Mouse (Mus musculus): ENCODE data around the gene Tmem117.

The Tmem117 gene

DNA sequence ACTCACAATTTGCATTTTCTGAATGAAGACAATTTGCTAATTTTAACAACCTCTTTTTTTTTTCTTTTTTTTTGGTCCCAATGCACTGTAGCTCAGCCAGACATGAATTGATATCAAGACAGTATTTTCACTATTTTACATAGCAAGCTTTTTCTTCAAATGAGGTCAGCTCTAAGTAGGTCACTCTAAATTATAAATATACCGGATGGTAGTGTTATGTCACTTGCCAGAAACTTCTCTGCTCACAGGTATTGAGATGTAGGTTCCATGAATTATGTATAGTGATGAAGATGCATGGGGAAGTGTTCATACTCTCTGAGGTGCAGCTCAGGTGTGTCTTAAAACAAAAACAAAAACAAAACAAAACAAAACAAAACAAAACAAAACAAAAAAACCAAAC lies 264.2 kb downstream of the Tmem117 start:
- DNase-seq (ENCODE audit: low read depth, low spot score): no peak

DNA sequence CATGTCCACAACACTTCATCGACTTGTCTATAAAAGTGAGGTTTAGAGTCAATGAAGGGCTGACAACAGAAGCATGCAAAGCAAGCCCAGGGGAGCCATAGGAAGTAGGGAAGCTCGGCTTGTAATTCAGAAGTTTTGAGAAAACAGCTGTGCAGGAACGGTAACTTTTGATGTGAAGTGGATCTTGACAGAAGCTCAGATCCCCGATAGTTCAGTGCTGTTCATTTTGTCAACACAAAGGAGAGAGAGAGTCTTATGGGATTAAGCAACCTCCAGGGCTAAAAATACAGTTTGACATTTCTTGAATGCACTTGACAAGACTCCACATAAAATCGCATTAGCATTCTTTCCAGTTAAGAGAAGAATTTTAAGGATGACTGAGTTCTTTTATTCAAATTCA lies 265.1 kb downstream of the Tmem117 start:
- DNase-seq (ENCODE audit: low read depth, low spot score): peak; percentile 16

DNA sequence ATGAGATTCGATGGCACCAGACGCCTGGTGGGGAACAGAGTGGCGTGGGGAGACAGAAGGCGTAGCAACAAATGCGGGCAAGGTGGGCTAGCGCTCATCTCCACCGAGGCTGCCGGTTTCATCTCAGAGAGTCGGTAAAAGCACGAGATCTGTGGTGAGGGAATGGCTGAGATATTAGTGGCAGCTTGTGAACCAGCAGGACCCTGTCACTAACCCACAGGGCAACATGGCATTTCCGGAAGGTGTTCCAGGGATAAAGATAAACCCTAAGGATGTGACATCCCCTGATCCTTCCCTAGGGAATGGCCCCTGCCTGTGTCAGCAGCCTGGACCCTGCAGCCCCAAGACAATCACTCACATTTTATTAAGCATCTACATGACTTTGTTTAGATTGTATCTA lies 266.6 kb downstream of the Tmem117 start:
- DNase-seq (ENCODE audit: low read depth, low spot score): no peak

DNA sequence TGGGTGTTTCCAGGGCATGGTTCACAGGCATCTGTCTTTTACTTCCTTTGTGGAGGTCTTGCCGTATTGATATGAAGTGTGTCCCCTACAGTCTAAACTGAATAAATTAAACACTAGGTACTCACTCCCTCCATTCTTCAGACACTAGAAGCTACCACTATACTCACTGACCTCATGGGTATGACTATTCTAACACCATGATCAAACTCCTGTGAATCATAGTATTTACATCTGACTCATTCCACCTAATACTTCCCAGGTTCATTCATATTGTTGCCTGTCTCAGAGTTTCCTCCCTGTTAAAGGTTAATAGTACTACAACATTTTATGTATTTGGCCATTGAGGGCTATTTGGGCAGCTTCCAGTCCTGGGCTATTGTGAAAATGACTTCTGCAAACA lies 274.2 kb downstream of the Tmem117 start:
- DNase-seq (ENCODE audit: low read depth, low spot score): no peak

DNA sequence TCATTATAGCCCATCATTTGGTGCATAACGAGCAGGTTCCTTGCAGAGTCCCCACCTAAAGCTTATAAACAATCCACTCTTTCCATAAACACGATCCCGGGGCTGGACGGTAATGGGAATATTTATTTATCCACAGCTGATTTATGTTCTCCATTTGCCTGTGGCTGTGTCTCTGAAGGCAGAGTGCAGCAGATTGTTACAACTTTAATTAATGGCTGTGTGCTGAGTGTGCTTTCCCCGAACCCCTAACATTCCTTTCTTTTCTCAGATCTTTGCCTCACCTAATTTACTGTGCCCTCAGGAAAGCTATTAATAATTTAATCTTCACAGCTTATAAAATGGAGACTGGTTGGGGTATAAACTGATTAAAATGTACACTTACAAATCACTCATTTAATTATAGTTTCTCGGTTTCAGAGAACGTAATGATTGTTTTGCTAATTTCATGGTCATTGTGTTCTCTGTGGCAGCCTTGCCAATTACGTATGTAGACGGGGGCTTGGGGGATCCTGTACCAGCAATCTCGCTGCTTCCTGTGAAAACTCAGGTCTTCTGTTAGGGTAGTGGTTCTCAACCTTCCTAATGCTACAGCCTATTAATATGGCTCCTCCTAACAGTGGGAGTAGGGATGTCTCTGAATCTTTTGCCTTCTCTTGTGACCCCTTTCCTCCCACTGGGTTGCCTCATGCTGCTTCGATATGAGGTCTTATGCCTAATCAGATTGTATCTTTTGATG lies 275.8 kb downstream of the Tmem117 start:
- no peak for DNase-seq (ENCODE audit: low read depth, low spot score)

DNA sequence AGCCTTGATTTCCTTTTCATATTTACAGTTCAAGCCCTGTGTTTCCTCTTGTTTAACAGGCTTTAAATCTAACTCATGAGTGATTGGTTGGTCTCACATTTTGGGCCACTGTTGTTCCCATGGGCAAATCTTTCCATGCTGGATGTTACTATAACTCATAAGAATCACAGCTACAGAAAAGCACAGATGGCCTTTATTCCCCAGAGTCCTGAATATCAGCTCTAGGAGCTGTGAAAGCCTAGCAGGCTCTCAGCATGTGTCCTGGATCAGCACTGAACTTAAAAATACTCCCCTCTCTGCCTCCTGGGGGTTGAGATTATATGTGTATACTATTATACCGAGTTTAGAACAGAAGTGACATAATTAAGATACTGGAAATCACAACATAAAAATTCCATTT lies 292.6 kb downstream of the Tmem117 start:
- no peak for DNase-seq (ENCODE audit: low read depth, low spot score)

DNA sequence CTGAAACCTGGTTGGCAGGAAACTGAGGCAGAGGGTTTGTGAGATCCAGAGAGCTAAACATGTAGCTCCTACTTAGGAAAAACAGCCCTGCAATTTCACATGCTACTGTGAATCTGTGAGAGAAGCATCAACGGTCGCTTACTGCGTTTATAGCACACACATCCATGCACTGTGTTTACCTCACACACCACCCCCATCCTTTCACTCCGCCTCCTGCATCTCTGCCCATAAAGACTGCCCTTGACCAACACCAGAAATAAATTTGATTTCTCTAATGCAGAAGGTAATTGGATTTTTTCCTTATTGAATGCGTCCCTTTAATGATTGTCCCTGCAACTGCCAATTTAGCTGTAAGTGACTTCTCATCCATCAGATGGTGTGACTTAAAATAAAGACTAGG lies 299.0 kb downstream of the Tmem117 start:
- no peak for DNase-seq (ENCODE audit: low read depth, low spot score)

DNA sequence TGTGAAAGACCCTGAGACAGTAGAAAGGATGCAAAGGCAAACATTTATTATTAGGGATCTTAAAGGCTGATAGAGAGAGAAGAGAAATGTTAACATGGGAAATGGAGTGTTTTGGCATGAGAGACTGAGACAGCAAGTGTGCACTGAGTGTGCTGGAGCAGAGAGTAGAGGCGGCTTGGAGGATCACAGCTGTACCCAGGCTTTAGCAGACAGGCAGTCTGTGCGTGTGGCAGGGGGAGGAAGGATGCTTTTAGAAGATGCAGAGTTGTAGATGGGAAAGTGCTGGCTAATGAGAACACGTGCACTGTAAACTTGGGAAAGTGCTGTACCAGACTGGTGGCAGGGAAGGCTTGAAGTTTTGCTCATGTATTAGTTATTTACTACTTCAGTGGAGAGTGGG lies 301.7 kb downstream of the Tmem117 start:
- DNase-seq (ENCODE audit: low read depth, low spot score): peak; percentile 55

DNA sequence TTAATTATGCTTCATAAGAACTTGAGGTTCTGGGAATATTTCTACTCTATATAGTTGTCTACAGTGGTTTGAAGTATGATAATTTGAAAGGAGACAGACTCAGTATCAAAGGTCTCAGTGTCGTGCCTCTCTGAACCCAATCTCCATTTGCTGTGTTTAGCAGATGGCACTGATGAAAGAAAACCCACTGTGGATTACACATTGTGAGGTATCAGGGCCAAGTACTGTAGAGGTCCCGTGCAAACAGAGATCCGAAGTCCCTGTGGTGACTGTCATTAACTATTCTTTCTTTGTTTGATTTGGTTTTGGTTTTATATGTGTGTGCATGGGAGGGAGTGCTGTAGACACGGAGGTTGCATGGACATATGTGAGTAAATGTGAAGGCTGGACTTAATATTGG lies 304.0 kb downstream of the Tmem117 start:
- no peak for DNase-seq (ENCODE audit: low read depth, low spot score)

DNA sequence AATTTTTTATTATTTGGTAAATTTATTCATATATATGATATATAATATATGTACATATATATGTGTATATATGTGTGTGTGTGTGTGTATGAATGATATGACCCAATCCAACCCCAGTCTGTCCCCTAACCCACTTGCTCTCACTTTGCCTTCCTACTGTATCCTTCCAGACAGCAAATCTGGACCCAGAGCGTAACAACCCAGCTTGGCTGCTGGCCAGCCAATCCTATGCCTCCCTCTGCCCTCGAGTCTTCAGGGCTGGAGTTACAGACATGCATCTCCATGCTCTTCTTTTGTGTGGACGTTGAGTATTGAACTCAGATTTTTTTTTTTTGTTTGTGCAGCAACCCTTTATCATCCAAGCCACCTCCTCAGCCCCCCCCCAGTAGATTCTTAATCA lies 304.4 kb downstream of the Tmem117 start:
- no peak for DNase-seq (ENCODE audit: low read depth, low spot score)

DNA sequence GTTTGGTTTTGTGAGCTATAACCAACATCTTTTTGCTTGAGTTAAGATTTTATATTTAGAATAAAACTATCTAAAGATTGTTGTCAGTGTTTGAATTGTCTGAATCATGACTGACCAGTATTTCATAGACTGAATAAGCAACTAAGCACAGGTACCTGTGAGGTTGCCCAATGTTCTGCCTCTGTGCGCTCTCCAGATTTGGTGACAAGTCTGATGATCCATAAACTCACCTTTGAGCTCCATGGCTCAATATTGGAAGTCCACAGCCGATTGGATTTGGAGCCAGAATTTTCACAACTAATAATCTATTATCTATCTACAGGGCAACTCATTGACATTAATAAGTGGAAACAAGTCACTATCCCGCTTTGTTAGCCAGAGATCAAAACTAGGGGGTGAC lies 312.9 kb downstream of the Tmem117 start:
- DNase-seq (ENCODE audit: low read depth, low spot score): no peak

DNA sequence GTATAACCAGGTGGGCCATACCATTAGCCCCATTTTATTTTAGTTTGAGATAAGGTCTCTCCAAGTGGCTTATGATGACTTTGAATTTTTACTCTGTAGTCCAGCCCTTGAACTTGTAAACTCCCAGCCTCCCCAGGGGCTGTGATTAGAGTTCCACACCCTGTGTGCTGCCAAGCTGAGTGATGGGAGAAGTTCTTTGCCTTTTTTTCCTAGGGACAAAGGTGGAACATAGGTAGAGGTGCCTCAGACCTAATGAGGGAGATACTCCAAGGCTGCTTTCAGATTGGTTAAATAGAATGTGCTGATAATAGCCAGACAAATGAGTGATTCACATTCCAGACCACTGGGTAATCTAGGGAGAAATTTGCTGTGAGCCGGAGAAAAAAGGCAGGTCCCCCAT lies 313.4 kb downstream of the Tmem117 start:
- no peak for DNase-seq (ENCODE audit: low read depth, low spot score)

DNA sequence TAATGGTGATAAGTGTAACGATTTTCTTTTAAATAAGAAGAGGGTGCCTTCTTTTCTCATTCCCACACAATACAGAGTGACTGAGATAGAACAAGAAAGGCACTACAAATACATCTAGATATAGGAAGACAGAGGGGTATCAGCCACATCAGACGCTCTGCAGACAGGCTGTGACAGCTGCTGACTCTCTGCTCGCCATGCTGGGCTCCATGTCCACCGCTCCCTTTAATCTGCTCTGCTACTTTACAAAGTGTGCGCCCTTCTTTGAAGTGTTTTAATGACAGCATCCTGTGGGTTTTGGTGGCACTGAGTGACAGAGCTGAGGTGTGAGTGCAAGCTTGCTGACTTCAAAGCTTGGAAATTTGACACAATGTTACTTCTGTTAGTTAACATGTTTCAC lies 314.9 kb downstream of the Tmem117 start:
- DNase-seq (ENCODE audit: low read depth, low spot score): no peak

DNA sequence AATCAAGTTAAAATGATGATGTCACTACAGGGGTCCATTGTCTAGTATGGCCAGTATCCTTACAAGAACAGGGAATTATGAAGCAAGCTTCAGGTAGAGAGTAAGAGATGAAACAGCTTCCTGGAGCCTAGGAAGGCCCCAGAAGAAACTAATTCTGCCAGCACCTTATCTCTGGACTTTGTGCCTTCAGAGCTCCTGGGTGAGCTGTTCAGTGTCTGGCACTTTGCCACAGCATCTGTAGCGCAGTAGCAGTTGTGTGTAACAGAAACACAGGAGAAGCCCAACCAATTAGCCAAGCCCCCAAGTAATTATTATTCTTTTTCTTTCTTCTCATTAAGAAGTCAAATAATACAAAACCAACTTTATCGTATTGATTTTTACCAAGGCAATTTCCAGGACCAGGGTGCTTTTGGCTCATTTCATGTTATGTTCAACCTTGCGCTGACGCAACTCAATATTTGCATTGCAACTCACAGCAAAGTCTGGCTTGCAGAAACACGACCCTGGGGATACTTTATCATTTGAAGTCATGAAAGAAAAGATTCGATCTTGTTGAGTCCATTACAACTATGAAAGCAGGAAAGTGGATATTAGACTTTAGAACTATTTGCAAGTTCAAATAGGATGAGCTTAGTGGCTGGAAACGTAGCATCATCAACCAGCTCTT lies 322.5 kb downstream of the Tmem117 start:
- DNase-seq (ENCODE audit: low read depth, low spot score): no peak

DNA sequence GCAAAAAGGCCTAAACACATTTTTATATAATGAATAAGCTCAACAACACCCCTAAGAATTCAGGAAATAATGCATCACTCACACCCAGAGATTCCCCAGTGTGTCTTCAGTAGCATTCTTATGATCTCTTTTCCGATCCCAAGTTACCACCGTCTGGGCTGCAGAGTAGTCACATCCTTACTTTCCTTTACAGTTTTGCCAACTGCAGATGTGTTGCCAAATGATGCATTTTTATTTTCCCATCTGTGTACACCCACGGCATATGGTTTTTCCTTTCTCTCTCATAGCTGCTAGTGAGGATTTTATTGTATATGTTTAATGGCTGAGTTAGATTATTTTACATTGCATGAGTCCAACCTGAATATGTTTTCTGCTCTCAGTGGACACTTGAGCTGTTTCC lies 327.7 kb downstream of the Tmem117 start:
- DNase-seq (ENCODE audit: low read depth, low spot score): peak; percentile 69

DNA sequence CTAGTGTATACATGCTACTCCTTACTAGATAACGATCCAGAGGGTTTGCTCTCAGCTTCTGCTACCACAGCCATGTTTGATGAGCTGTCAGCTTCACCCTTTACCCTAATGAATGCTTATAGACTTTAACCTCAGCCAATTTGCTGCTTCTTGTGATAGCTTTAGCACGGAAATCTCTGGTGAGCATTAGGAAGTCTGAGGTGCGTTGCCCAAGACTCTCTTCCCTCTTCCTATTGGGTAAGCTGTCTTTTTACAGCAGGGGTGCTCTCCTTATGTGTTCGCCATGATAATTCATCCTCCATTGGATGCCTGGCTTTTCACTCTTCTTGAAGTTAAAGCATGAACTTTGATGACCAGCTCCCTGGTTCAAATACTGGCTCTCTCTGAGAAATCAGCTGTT lies 328.2 kb downstream of the Tmem117 start:
- no peak for DNase-seq (ENCODE audit: low read depth, low spot score)

DNA sequence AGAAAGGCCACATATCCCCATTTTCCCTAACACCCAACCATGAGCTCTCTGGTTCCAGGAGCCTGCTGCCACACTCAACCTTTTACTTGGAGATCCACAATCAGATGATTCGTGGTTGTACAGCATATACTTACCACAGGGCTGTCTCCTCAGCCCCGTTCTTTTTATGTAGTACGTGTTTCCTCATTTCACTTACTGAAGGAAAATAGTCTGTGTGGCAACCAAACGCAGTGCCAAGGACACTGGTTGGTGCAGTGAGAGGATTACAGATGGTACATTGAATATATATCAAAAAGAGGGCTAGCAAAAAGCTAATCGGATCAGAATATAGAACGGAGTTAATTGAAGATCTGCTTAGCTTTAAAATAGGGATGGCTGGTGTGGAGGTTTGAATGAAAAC lies 338.0 kb downstream of the Tmem117 start:
- DNase-seq (ENCODE audit: low read depth, low spot score): peak; percentile 34

DNA sequence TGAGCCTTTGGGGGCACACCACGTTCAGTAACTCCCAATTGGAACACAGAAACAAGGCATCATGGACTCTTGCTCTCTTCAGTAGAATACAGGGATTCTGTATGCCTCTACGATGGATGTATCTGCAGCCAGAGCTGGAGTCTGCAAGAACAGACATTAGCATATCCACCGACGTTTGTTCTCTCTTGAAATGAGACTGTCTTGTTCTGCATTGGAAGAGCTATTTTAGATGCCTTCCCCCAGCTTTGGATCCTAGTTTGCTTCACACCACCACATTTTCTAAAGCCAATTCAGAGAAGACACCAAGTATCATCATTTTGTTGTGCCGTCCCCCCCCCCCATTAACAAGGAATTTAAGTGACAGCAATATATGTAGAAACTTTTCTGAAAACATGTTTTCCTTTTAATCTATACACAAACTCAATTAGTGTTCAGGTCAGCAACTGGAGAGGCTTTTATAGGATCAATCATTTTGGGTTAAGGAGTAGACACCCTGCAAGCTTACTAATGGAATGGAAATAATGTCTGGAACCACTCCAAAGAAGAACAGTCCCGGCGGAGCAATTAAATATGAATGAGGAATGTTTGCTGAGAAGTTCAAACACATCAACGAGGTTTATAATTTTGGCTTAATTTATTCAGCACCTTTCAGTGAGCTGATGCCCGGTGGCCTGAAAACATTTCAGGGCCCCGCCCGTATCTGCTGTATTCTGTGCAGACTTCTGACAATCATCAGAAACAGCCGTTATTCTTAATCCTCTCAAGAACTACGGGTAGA lies 339.6 kb downstream of the Tmem117 start:
- peak; percentile 71 for DNase-seq (ENCODE audit: low read depth, low spot score)

DNA sequence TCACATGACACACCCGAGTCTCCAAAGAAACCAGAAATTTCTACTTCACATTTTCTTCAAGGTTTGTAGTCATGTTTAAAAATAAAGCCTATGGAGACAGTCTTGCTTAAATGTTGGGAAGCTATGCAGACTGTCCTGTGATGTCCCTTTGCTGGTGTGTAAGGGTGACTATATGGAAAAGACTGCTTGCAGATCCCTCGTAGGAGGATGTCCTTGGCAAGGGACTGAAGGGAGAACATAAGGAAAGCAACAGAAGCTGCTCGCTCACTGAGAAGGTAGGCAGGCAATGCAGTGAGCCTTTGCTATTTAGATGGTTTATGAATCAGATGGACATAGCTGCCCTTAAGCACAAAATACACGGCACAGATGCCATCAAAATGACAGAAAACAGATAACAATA lies 352.8 kb downstream of the Tmem117 start:
- DNase-seq (ENCODE audit: low read depth, low spot score): peak; percentile 79

DNA sequence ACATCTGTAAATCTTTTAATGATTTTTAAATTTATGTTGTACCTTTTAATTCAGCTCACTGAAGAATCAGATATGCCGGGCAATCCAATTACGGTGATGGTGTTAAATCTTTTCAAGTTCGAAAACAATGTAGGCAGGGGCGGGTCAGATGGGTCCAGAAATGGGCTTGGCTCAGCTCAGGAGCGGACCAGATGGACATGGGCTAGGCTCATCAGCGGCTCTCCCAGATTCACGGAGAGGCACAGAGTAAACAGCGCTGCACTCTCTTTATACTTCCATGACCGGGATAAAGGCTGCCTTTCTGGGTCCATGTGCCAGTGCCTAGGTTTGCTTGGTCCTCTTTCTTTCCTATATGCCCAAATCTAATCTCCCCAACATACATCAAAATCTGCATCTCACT lies 366.3 kb downstream of the Tmem117 start:
- no peak for DNase-seq (ENCODE audit: low read depth, low spot score)

DNA sequence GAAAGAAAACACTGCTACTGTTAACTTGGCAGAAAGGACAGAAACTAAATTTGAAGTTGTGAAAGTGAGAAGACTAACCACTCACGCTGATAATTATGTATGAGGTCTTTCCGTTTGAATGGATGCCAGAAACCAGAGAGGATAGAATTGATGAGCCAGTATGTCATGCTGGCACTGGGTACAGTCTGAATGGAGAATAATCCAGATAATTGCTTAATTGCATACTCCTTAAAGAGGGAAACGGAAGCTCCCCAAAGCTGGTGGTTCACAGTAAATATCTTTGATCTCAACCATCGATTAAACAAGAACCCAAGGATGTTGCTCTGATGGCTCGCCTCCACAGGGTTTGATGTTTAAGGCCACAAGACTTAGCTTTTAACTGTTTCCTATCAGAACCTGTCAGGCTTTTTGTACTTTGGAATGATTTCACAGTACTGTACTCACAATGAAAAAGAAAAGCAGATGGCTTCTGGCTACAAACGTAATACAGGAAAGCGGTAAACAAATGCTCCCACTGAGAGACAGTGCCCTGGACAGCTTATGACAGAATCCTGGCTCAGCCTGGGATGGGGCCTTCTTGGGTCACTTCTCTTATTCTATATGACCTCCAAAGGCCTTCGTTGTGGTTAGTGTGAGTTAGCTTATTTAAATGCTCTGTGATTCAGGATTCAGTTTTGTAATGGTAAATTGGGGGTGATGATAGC lies 376.2 kb downstream of the Tmem117 start:
- DNase-seq (ENCODE audit: low read depth, low spot score): no peak

DNA sequence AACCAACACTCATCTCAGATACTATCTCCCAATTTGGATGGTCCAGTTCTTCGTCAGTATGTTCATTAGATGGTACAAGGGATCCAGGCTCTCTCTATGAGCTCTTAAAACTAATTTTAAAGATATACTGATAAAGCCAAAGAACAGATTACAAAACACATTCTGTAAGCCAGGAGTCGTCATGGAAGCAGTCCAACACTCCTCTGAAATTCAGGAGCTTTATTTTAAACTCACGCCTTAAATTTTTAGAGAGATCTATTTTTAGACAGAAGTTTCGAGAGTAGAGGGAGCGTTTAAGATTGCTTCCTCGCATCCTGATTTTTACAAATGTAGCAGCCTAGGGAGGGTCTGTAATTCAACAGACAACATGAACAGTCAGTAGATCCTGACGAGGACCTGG lies 393.2 kb downstream of the Tmem117 start:
- DNase-seq (ENCODE audit: low read depth, low spot score): peak; percentile 79
